Mouse (Mus musculus): ENCODE data around the gene Kcnmb1. TPM values are rescaled to one million over a fixed set of nuclear protein-coding genes. Genes with fewer than 3 reads are reported as not detected.

Kcnmb1 gene
- not detected in 2 replicates for total RNA-seq (2015)
- total RNA-seq (2017), result not detected in 2 replicates

DNA sequence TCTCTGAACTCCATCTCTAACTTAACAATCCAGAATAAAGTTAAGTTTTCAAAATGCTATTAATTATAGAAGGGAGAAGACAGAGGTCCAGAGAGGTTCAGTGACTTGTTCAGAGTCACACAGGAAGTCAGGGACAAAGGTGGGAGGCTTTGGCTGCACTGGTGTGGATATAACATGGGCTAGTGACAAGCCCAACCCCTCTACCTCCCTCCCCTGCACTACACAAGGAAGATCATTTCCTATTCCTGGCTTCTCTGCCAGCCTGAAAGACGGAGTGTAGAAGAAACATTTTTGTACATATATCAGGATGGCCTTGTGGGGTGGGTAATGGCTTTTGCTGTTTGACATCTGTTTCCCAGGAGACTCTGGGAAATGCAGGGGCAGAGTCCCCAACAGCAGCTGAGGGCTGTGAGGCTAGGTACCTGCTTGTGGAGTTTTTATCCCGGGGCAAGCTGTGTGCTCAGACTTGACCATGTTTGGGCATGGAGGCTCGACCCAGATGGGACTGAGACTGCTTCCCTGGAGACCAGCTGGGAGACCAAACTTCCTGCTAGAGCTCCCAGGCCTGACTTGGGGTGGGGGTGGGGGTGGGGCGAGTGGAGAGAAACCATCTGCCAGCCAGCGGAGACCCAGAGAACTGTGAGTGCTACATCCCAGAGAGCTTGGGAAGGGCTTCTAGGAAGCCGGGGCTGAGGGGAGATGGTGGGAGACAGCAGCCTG is at the start of gene Kcnmb1:
TSS of gene Kcnmb1 (plus strand) at position 326 of the 720 bp plus-strand sequence.
- no peak for ATAC-seq (replicated peaks; ENCODE audit: poor library complexity)

DNA sequence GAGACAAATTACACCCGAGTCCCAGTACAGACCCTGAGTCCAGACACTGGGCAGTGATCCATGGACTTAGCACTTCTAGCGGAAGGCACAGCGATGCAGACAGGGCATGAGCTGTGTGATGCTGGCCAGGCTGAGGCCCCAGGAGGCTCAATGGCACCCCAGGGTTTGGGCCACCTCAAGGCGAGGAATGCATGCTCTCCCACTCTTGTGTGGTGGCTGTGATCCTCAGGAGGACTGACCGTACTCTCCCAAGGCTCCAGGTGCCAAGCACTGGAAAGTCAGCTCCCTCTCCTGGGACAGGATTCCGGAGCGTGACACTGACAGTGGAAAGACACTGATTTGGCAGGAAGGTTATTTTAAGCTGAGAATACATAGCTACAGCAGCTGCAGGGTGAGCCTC is 49.8 kb upstream of the Kcnmb1 start:
- no peak for ATAC-seq (replicated peaks; ENCODE audit: poor library complexity)

DNA sequence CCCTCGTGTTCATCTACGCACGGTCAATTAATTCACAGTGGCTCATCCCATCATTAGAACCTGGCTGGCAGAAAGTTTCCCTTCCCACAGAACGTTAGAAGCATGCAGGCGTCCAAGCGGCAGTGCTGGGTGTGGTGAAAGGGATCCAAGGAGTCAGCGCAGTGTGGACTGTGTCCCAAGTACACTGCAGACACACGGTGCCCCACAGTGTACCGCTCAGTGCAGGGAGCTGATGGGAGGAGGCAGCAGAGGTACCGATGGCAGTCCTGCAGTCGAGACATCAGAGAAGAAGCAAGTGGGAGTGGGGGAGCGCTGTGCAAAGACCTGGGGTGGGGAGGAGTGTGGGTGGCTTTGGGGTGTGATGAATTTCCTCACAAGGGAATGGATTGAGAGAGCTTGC is 48.6 kb upstream of the Kcnmb1 start:
- ATAC-seq (replicated peaks; ENCODE audit: poor library complexity), result no peak

GRCm38 (mm10) chr11:33917574-33917973 is 45.2 kb upstream of the Kcnmb1 start:
- peak; percentile 81 for ATAC-seq (replicated peaks; ENCODE audit: poor library complexity)

- ATAC-seq (replicated peaks; ENCODE audit: poor library complexity), result no peak
Measured at GRCm38 (mm10) chr11:33918424-33918823, 44.4 kb upstream of the Kcnmb1 start.

- ATAC-seq (replicated peaks; ENCODE audit: poor library complexity), result no peak
Measured at GRCm38 (mm10) chr11:33919826-33920225, 43.0 kb upstream of the Kcnmb1 start.

DNA sequence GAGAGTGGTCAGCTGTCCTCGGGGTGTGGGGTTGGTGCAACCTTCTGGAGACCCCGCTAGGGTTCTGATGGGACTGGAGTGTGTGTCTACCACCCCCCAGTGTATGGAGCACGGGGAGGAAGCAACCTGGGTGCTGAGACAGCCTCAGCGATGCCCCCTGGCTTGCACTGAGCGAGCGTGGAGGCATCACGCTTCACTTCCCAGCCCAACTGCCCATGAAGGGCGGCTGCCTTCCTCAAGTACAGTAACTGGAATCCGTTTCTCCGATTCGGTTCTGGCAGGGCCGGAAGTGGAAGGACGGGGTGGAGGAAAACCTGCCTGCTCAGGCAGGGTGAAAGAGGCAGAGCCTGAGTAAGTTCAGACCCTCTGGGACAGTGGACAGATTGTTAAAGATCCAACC is 41.4 kb upstream of the Kcnmb1 start:
- no peak for ATAC-seq (replicated peaks; ENCODE audit: poor library complexity)

GRCm38 (mm10) chr11:33923031-33923430 is 39.8 kb upstream of the Kcnmb1 start:
- ATAC-seq (replicated peaks; ENCODE audit: poor library complexity), result no peak

- no peak for ATAC-seq (replicated peaks; ENCODE audit: poor library complexity)
Measured at GRCm38 (mm10) chr11:33925778-33926177, 37.0 kb upstream of the Kcnmb1 start.

DNA sequence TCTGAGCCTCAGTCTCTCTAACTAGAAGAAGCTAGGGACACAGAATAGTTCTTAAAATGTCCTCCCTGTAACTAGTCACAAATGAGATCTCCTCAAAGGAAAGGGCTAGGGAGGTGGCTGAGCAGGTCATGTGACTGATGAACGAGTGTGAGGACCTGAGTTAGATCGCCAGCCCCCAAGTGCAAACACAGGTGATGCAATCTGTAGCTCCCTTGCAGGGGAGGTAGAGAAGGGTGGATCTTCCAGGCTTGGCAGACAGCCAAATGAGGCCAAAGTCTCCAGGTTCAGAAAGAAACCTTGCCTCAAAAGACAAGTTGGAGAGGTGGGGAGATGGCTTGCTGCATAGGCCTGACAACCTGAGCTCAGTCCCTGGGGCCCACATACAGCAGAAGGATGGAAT is 36.3 kb upstream of the Kcnmb1 start:
- no peak for ATAC-seq (replicated peaks; ENCODE audit: poor library complexity)

GRCm38 (mm10) chr11:33927321-33927720 is 35.5 kb upstream of the Kcnmb1 start:
- ATAC-seq (replicated peaks; ENCODE audit: poor library complexity), result no peak

GRCm38 (mm10) chr11:33927836-33928235 is 35.0 kb upstream of the Kcnmb1 start:
- no peak for ATAC-seq (replicated peaks; ENCODE audit: poor library complexity)

GRCm38 (mm10) chr11:33928658-33929057 is 34.2 kb upstream of the Kcnmb1 start:
- ATAC-seq (replicated peaks; ENCODE audit: poor library complexity), result peak; percentile 54

DNA sequence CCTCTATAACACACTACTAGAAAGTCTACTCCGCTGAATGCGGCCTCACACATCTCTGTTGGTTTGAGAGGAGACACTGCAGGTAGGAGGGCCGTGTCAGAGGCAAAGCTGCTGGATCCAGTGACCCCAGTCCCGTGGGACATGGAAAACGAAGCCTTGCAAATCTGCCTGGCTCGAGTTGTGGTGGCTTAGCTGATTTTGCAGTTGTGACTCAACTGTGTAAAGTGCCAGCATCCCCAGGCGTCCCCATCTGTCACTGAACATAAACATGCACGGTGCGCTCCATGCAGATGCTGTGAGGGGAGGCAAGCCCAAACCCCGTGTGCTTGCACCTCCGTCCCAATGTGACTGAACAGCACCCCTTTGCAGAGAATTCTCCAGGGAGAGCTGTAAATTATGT is 33.4 kb upstream of the Kcnmb1 start:
- ATAC-seq (replicated peaks; ENCODE audit: poor library complexity), result no peak

GRCm38 (mm10) chr11:33931836-33932385 is 30.9 kb upstream of the Kcnmb1 start:
- peak; percentile 49 for ATAC-seq (replicated peaks; ENCODE audit: poor library complexity)

GRCm38 (mm10) chr11:33932386-33933111 is 30.3 kb upstream of the Kcnmb1 start:
- peak; percentile 56 for ATAC-seq (replicated peaks; ENCODE audit: poor library complexity)

DNA sequence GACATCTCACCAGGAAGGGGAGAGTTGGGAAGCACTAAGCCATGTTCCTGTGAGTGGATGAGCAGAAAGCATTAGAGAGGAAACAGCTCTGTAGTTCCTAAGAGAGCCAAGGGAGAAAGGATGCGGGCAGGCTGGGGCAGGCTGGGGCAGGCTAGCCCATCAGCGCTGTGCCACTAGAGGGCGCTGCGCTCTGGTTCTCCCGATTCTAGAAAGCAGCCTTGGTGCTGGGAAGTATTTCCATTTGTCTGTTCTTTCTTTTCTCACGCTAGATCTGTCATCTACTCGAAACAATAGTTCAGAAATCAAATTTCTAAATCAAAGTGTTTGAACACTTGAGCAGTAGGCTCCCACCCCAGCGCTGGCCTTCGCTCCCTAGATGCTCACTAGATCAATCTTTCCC is 28.5 kb upstream of the Kcnmb1 start:
- ATAC-seq (replicated peaks; ENCODE audit: poor library complexity), result no peak

GRCm38 (mm10) chr11:33937641-33938040 is 25.2 kb upstream of the Kcnmb1 start:
- ATAC-seq (replicated peaks; ENCODE audit: poor library complexity), result no peak

- peak; percentile 81 for ATAC-seq (replicated peaks; ENCODE audit: poor library complexity)
Measured at GRCm38 (mm10) chr11:33938561-33939274, 24.1 kb upstream of the Kcnmb1 start.

DNA sequence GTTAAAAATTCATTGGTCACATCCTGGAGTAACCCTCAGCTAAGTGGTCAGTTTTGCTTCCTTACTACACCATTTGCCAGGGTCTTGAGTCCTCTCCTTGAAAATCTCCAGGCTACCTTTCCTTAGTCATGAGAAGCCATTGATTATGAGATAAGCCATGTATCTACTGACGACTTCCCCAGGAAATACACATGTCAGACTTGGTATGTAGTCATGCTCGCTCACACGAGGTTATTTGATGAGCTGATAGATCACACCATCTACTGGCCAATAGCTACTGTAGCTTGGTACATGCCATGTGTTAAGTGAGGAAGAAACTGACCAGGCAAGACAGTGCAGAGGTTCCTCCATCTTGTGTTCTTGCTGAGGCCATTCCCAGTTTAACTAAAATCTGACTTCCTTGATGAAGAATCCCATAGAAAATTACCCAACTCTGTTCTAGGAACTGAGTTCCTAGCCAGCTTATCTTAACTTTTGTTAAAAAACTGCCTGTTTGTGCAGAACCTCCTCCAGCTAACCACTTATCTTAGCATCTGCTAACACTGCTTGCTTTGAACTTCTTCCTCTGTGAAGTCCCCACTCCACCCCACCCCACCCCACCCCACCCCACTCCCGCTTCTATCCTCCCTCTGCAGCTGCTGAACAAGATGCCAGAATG is 23.2 kb upstream of the Kcnmb1 start:
- peak; percentile 30; the same call in 1 of the 2 replicates for ATAC-seq (replicated peaks; ENCODE audit: poor library complexity)

DNA sequence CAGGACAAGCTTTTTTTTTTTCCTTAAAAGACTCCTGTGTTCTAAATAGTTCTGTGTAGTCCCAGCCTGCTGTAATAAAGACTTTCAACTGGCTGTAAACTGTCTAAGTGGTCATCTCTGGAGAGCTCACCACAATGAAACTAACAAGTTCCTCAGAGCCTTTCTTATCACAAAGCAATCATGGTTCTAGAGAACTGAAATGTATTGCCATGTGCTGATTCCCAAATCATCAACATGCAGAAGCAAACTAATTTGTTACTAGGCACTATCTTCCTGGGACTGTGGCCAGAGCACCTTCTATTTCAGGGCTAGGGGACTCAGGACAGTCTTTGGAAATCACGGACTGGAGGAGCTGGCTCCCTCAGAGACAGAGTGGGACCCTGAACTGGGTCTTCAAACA is 19.2 kb upstream of the Kcnmb1 start:
- ATAC-seq (replicated peaks; ENCODE audit: poor library complexity), result no peak
